ENCODE assay signal across 26 mouse cellular contexts in genomic region chr7:65774388-65775015, GRCm38 (mm10).
DNase-seq lines count a peak whose midpoint lies in the region; ATAC-seq and TF ChIP-seq lines count a peak whose summit lies in the region.
"Had no signal": no experiment of that assay in that cellular context is flagged by ENCODE, and none has a peak within 500 bp of the region (broad histone marks: within the 10 kb centered on the region; RNA-seq: fewer than 3 reads in every experiment).

No protein-coding gene starts in this region.

- TF ChIP-seq CTCF in lung, postnatal 0 days (IDR thresholded peaks at IDR 0.05), result no peak

- peak; percentile 59 to 65 for DNase-seq in lung, adult 18-20 months
- DNase-seq in lung, postnatal 0 days (ENCODE audit: low spot score), result no peak
- peak; percentile 44 for DNase-seq in 3134 (ENCODE audit: extremely low read depth, insufficient read length, low spot score)
- DNase-seq in 416B (ENCODE audit: low read depth), result peak; percentile 83
- peak; percentile 83 for DNase-seq in fat pad, adult 2 months (ENCODE audit: extremely low read depth, low read depth, low spot score)
- DNase-seq in Muller cell, postnatal 12 days (ENCODE audit: inconsistent ontology term), result no peak
- DNase-seq: cerebellum, adult 2 months; cerebellum, postnatal 14 days; heart, postnatal 4 days; kidney, adult 9 months; kidney, postnatal 14 days; layer of hippocampus, adult 9-11 months; liver; retina, postnatal 1 day; right cerebral cortex, postnatal 14 days; thymus, adult 18-20 months; thymus, postnatal 25 days had no signal

- H3K4me1 ChIP-seq in lung, postnatal 0 days (ENCODE audit: insufficient read depth, low read depth, low read length), result no peaks in the 10 kb centered on the region
- H3K4me1 ChIP-seq in midbrain, embryonic 16.5 days (ENCODE audit: control insufficient read depth, insufficient read depth, low read length), result no peaks in the 10 kb centered on the region
- H3K4me1 ChIP-seq: midbrain, embryonic 13.5 days; neural tube, embryonic 15.5 days; stomach, embryonic 15.5 days had no signal

- WGBS in lung, postnatal 0 days, result 89% methylated on average over 11 of the region's 11 CpGs
- 96% methylated on average over 11 of the region's 11 CpGs for WGBS in midbrain, embryonic 16.5 days

- no peak for ATAC-seq in lung, postnatal 0 days
- no peak for ATAC-seq in midbrain, embryonic 16.5 days
- ATAC-seq: forebrain, embryonic 16.5 days; intestine, postnatal 0 days; midbrain, embryonic 13.5 days had no signal

- no peak overlapping the region for H3K27ac ChIP-seq in lung, postnatal 0 days (ENCODE audit: low read length)
- no peak overlapping the region for H3K27ac ChIP-seq in midbrain, embryonic 16.5 days (ENCODE audit: low read length)
- H3K27ac ChIP-seq: hindbrain, embryonic 14.5 days; macrophage; midbrain, embryonic 13.5 days; neural tube, embryonic 15.5 days; stomach, embryonic 15.5 days had no signal

- no peak overlapping the region for H3K4me2 ChIP-seq in lung, postnatal 0 days (replicated peaks; ENCODE audit: low read depth, low read length)
- H3K4me2 ChIP-seq in midbrain, embryonic 16.5 days (ENCODE audit: low read length), result no peak overlapping the region
- H3K4me2 ChIP-seq: heart, embryonic 11.5 days; hindbrain, embryonic 14.5 days; midbrain, embryonic 13.5 days; neural tube, embryonic 15.5 days; stomach, embryonic 15.5 days had no signal

- no peaks in the 10 kb centered on the region for H3K36me3 ChIP-seq in lung, postnatal 0 days (ENCODE audit: insufficient read depth, low read length)
- H3K36me3 ChIP-seq in midbrain, embryonic 16.5 days (ENCODE audit: control insufficient read depth, insufficient read depth, low read length), result no peaks in the 10 kb centered on the region
- H3K36me3 ChIP-seq: midbrain, embryonic 13.5 days; neural tube, embryonic 15.5 days; stomach, embryonic 15.5 days had no signal

- no peaks in the 10 kb centered on the region for H3K27me3 ChIP-seq in lung, postnatal 0 days (replicated peaks; ENCODE audit: insufficient read depth, low read length)
- no peaks in the 10 kb centered on the region for H3K27me3 ChIP-seq in midbrain, embryonic 16.5 days (ENCODE audit: control insufficient read depth, insufficient read depth, low read depth, low read length)
- H3K27me3 ChIP-seq: midbrain, embryonic 13.5 days; neural tube, embryonic 15.5 days; stomach, embryonic 15.5 days had no signal

- no peaks in the 10 kb centered on the region for H3K9me3 ChIP-seq in lung, postnatal 0 days (ENCODE audit: low read length)
- H3K9me3 ChIP-seq in midbrain, embryonic 16.5 days (replicated peaks; ENCODE audit: control insufficient read depth, low read length, poor library complexity, severe bottlenecking), result peaks cover 3% of the 10 kb centered on the region; the same call in 1 of the 2 replicates
- H3K9me3 ChIP-seq: midbrain, embryonic 13.5 days; stomach, embryonic 15.5 days had no signal

- TF ChIP-seq EP300 in lung, postnatal 0 days (IDR thresholded peaks at IDR 0.05), result no peak

- H3K9ac ChIP-seq in lung, postnatal 0 days (replicated peaks; ENCODE audit: low read depth), result no peak overlapping the region
- no peak overlapping the region for H3K9ac ChIP-seq in midbrain, embryonic 16.5 days (ENCODE audit: low read depth, low read length)
- H3K9ac ChIP-seq: hindbrain, embryonic 14.5 days; midbrain, embryonic 13.5 days; neural tube, embryonic 15.5 days; stomach, embryonic 15.5 days had no signal

- H3K4me3 ChIP-seq in lung, postnatal 0 days (ENCODE audit: low read depth, low read length), result no peak overlapping the region
- no peak overlapping the region for H3K4me3 ChIP-seq in midbrain, embryonic 16.5 days (ENCODE audit: low read depth, low read length)
- H3K4me3 ChIP-seq: midbrain, embryonic 13.5 days; neural tube, embryonic 15.5 days; stomach, embryonic 15.5 days had no signal

Comparison
In these comparisons a context has a peak if more than half of its experiments do, and no peak if none do; other contexts are left out.
1. DNase-seq: peak in lung, adult 18-20 months (2 of 2), 3134 (single experiment), 416B (single experiment) and fat pad, adult 2 months (single experiment); none in lung, postnatal 0 days (single experiment) and Muller cell, postnatal 12 days (single experiment).